Mouse (Mus musculus): ENCODE results near the gene Pgpep1l. TPM values are rescaled to one million over a fixed set of nuclear protein-coding genes. Genes with fewer than 3 reads are reported as not detected.

Pgpep1l gene
- polyA plus RNA-seq (2015; fragmentation: Nextera tagmentation; extraction: Ambion mirVana), result not detected in 2 replicates

GRCm38 (mm10) chr7:68264028-68264453 lies at the start of gene Pgpep1l:
Gene Pgpep1l (minus strand): TSS chr7:68264233.

DNA sequence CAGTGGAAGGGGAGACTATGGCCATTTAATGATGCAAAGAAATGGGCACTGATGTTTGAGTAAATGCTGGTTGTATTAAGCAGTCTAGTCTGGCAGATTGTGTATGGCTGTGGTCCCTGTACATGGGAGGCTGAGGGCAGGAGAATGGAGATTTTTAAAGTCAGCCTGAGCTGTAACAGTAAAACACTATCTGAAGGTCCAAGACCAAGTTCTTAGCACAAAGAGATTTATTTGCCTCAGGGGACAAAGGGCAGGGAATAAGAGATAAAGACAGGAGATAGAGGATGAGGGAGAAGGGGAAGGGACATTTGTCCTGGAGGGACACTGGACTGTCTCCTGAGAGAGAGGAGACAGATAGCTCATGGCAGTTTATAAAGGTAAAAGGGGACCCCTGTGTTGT lies 9.5 kb upstream of the Pgpep1l start, which contains the start of gene Fam169b:
TSS of gene Fam169b (plus strand) at position 325 of the 400 bp plus-strand sequence.

Other genes with a start within 250 kb of the Pgpep1l start
- gene Fam169b, start 9.6 kb upstream of the Pgpep1l start, polyA plus RNA-seq (2015; fragmentation: Nextera tagmentation; extraction: Ambion mirVana), result 0.21 and 0.33 TPM in 2 replicates